Mouse (Mus musculus): ENCODE measurements around the gene Lsamp. TPM values are rescaled to one million over a fixed set of nuclear protein-coding genes. Genes with fewer than 3 reads are reported as not detected.
A peak's percentile ranks its signal among the peaks of the same experiment; 100 is the strongest.
"Not testable (repeated sequence)": the region's sequence is repeated elsewhere in the genome, so short reads cannot be mapped to it uniquely, and the experiment has no call there.

The Lsamp gene
- polyA plus RNA-seq, 1 experiment from 2014 or later: 8.4 TPM

GRCm38 (mm10) chr16:41965636-41966035, 1981.5 kb downstream of the Lsamp start:
- H3K27me3 ChIP-seq: no peaks in the 10 kb centered on the region
- no peak overlapping the region for H3K9ac ChIP-seq
- no peak for ATAC-seq (ENCODE audit: insufficient number of reproducible peaks, low FRiP score, low TSS enrichment, low read depth)
- 42% methylated on average over 1 of the region's 1 CpGs for WGBS
- H3K27ac ChIP-seq (replicated peaks): no peak overlapping the region
- no peaks in the 10 kb centered on the region for H3K36me3 ChIP-seq
- no peak overlapping the region for H3K4me2 ChIP-seq (replicated peaks)
- no peaks in the 10 kb centered on the region for H3K4me1 ChIP-seq
- no peak overlapping the region for H3K4me3 ChIP-seq (replicated peaks)
- no peaks in the 10 kb centered on the region for H3K9me3 ChIP-seq (replicated peaks)

DNA sequence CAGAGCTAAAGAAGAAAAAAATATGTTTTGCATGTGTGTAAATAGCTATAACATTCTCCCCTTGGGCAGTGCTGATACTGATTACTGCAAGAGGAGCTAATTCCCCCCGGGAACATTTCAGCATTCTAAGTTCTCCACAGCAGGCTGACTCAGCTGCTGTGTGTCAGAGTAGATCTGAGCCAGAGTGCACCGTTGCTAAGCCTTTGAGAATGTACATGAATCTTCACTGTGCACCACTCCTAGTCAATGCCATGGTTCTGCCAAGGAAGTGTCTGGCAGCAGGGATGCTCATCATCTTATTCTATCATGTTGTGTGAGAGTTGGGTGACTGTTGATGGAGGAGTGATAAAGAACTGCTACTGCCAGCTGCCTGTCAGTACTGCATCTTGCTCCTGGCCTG, 1985.1 kb downstream of the Lsamp start:
- Histone ChIP-seq H3K4me3 (replicated peaks) (no peak overlapping the region), H3K9ac (no peak overlapping the region), H3K4me2 (replicated peaks) (no peak overlapping the region), H3K36me3 (no peaks in the 10 kb centered on the region), H3K27ac (replicated peaks) (no peak overlapping the region), H3K4me1 (no peaks in the 10 kb centered on the region), H3K27me3 (no peaks in the 10 kb centered on the region), H3K9me3 (replicated peaks) (no peaks in the 10 kb centered on the region)
- WGBS: 31% methylated on average over 2 of the region's 2 CpGs
- no peak for ATAC-seq (ENCODE audit: insufficient number of reproducible peaks, low FRiP score, low TSS enrichment, low read depth)

DNA sequence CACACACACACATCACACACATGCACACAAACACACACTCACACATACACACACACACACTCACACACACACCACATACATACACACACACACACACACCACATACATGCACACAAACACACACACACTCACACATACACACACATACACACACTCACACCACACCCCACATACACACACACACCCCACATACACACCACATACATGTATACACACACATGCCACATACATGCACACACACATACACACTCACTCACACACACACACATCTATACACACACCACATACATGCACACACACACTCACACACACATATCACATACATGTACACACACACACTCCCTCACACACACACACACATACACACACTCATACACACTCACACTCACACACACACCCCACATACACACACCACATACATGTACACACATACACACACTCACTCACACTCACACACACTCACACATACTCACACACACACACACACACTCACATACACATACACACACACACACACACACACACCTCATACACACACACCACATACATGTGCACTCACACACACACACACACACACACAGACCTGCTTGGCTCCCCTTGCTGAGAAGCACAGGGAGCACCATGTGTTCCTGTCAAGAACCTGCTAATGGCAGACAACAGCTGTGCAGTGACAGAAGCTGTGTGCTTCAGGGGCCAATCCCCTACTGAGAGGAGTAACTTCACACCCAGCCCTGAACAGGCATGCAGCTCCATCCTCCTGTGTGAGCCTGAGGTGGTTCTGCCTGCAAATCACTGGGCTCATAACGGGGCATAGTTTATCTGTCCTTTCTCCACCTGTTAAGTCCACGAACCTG, 1990.9 kb downstream of the Lsamp start:
- WGBS: 60% methylated on average over 2 of the region's 2 CpGs
- H3K4me1 ChIP-seq: no peaks in the 10 kb centered on the region
- H3K9ac ChIP-seq: no peak overlapping the region
- no peak overlapping the region for H3K4me2 ChIP-seq (replicated peaks)
- H3K36me3 ChIP-seq: no peaks in the 10 kb centered on the region
- no peaks in the 10 kb centered on the region for H3K27me3 ChIP-seq
- no peak overlapping the region for H3K27ac ChIP-seq (replicated peaks)
- H3K9me3 ChIP-seq (replicated peaks): no peaks in the 10 kb centered on the region
- peak; percentile 69 for ATAC-seq (ENCODE audit: insufficient number of reproducible peaks, low FRiP score, low TSS enrichment, low read depth)
- H3K4me3 ChIP-seq (replicated peaks): no peak overlapping the region

- 84% methylated on average over 5 of the region's 5 CpGs for WGBS
- Histone ChIP-seq H3K4me1 (no peaks in the 10 kb centered on the region), H3K27me3 (no peaks in the 10 kb centered on the region), H3K4me3 (replicated peaks) (no peak overlapping the region), H3K27ac (replicated peaks) (no peak overlapping the region), H3K9me3 (replicated peaks) (no peaks in the 10 kb centered on the region), H3K36me3 (no peaks in the 10 kb centered on the region), H3K9ac (no peak overlapping the region), H3K4me2 (replicated peaks) (no peak overlapping the region)
- no peak for ATAC-seq (ENCODE audit: insufficient number of reproducible peaks, low FRiP score, low TSS enrichment, low read depth)
Observed at GRCm38 (mm10) chr16:41976897-41977296, 1992.7 kb downstream of the Lsamp start.

DNA sequence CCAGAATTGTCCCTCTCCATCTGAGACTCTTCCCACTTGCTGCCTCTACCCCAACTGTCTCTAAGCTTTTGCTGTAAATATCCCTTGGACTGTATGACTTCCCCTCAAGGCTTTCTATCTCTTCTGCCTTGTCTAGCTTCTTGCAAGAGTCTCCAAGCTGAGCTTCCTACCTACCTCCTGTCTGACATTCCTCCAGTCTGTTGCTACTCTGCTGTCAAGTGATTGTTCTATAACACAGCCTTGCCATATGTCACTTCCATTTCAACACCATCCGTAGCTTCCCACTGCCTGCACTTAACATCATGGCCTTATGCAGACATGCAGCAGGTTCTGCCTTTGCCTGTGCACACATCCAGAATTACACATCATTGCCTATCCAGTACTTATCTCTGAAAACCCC, 2012.8 kb downstream of the Lsamp start:
- H3K27me3 ChIP-seq: no peaks in the 10 kb centered on the region
- no peak for ATAC-seq (ENCODE audit: insufficient number of reproducible peaks, low FRiP score, low TSS enrichment, low read depth)
- H3K36me3 ChIP-seq: no peaks in the 10 kb centered on the region
- H3K4me1 ChIP-seq: no peaks in the 10 kb centered on the region
- WGBS: 80% methylated on average over 1 of the region's 1 CpGs
- H3K9me3 ChIP-seq (replicated peaks): no peaks in the 10 kb centered on the region
- H3K4me2 ChIP-seq (replicated peaks): no peak overlapping the region
- no peak overlapping the region for H3K9ac ChIP-seq
- no peak overlapping the region for H3K27ac ChIP-seq (replicated peaks)
- no peak overlapping the region for H3K4me3 ChIP-seq (replicated peaks)

DNA sequence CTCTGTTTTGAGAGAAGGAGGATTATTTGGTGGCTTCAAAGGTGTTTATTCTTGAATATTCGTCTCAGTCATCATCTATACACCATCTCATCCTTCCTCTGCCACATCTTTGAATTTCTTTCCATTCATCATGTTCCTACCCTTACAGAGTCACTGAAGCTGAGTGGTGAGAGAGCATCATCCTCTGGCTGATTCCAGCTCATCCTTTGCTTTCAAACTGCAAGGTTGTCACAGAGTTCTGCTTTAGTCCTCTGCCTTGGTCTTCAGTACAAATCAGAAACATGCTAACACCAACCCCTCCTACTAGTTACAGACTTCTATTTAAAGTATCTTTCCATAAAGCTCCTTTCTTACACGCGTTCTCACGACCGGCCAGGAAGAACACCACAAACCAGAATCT, 2018.8 kb downstream of the Lsamp start:
- no peak overlapping the region for H3K4me2 ChIP-seq (replicated peaks)
- no peaks in the 10 kb centered on the region for H3K9me3 ChIP-seq (replicated peaks)
- H3K27me3 ChIP-seq: no peaks in the 10 kb centered on the region
- ATAC-seq (ENCODE audit: insufficient number of reproducible peaks, low FRiP score, low TSS enrichment, low read depth): no peak
- H3K36me3 ChIP-seq: no peaks in the 10 kb centered on the region
- 84% methylated on average over 5 of the region's 5 CpGs for WGBS
- H3K4me3 ChIP-seq (replicated peaks): no peak overlapping the region
- H3K9ac ChIP-seq: no peak overlapping the region
- H3K27ac ChIP-seq (replicated peaks): no peak overlapping the region
- H3K4me1 ChIP-seq: no peaks in the 10 kb centered on the region

DNA sequence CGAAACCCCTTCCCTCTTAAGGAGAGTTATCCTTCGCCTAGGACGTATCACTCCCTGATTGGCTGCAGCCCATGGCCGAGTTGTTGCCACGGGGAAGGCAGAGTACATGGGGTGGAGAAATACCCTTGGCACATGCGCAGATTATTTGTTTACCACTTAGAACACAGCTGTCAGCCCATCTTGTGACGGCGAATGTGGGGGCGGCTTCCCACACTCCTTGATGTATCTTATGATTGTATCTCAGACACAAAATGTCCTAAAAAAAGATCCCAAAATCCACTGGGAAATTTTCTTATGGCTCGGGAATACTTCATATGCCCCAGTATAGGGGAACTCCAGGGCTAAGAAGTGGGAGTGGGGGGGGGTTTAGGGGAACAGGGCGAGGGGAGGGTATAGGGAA, 2019.3 kb downstream of the Lsamp start:
- ATAC-seq (ENCODE audit: insufficient number of reproducible peaks, low FRiP score, low TSS enrichment, low read depth): not testable (repeated sequence)

GRCm38 (mm10) chr16:42004166-42004565, 2020.0 kb downstream of the Lsamp start:
- H3K4me2 ChIP-seq (replicated peaks): no peak overlapping the region
- no peak overlapping the region for H3K9ac ChIP-seq
- H3K9me3 ChIP-seq (replicated peaks): no peaks in the 10 kb centered on the region
- H3K27ac ChIP-seq (replicated peaks): no peak overlapping the region
- no peaks in the 10 kb centered on the region for H3K4me1 ChIP-seq
- ATAC-seq (ENCODE audit: insufficient number of reproducible peaks, low FRiP score, low TSS enrichment, low read depth): no peak
- no peaks in the 10 kb centered on the region for H3K36me3 ChIP-seq
- WGBS: 59% methylated on average over 1 of the region's 1 CpGs
- no peaks in the 10 kb centered on the region for H3K27me3 ChIP-seq
- H3K4me3 ChIP-seq (replicated peaks): no peak overlapping the region

More for the DNA sequence above, 2019.3 kb downstream of the Lsamp start:
- H3K4me2 ChIP-seq (replicated peaks); H3K9me3 ChIP-seq (replicated peaks); H3K4me3 ChIP-seq (replicated peaks); H3K36me3 ChIP-seq; H3K27me3 ChIP-seq; H3K4me1 ChIP-seq; H3K9ac ChIP-seq; H3K27ac ChIP-seq (replicated peaks): not testable (repeated sequence)
- 89% methylated on average over 11 of the region's 11 CpGs for WGBS

- Histone ChIP-seq H3K9me3 (replicated peaks) (no peaks in the 10 kb centered on the region), H3K27me3 (no peaks in the 10 kb centered on the region), H3K9ac (no peak overlapping the region), H3K4me1 (no peaks in the 10 kb centered on the region), H3K36me3 (no peaks in the 10 kb centered on the region), H3K4me2 (replicated peaks) (no peak overlapping the region), H3K4me3 (replicated peaks) (no peak overlapping the region), H3K27ac (replicated peaks) (no peak overlapping the region)
- WGBS: 34% methylated on average over 5 of the region's 5 CpGs
- ATAC-seq (ENCODE audit: insufficient number of reproducible peaks, low FRiP score, low TSS enrichment, low read depth): no peak
Observed at GRCm38 (mm10) chr16:42014937-42015336, 2030.8 kb downstream of the Lsamp start.

DNA sequence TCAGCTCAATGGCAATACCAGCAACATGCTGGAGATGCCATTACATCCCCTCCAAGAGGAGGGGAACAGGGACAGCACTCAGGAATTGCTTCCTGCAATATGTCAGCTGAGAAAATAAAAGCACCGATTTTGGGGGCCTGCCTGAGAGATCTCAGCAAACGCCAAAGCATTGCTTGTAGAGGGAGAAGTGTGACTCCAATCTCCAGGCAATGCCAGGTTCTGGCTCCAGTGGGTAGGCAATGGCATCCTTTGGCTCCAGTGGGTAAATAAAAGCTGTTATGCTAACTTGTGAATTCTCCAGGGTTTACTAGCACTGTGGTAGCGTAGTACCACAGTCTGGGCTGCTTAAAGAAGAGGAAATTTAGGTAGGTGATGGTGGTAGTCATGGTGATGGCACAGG, 2031.3 kb downstream of the Lsamp start:
- 58% methylated on average over 3 of the region's 3 CpGs for WGBS
- no peaks in the 10 kb centered on the region for H3K9me3 ChIP-seq (replicated peaks)
- no peak for ATAC-seq (ENCODE audit: insufficient number of reproducible peaks, low FRiP score, low TSS enrichment, low read depth)

DNA sequence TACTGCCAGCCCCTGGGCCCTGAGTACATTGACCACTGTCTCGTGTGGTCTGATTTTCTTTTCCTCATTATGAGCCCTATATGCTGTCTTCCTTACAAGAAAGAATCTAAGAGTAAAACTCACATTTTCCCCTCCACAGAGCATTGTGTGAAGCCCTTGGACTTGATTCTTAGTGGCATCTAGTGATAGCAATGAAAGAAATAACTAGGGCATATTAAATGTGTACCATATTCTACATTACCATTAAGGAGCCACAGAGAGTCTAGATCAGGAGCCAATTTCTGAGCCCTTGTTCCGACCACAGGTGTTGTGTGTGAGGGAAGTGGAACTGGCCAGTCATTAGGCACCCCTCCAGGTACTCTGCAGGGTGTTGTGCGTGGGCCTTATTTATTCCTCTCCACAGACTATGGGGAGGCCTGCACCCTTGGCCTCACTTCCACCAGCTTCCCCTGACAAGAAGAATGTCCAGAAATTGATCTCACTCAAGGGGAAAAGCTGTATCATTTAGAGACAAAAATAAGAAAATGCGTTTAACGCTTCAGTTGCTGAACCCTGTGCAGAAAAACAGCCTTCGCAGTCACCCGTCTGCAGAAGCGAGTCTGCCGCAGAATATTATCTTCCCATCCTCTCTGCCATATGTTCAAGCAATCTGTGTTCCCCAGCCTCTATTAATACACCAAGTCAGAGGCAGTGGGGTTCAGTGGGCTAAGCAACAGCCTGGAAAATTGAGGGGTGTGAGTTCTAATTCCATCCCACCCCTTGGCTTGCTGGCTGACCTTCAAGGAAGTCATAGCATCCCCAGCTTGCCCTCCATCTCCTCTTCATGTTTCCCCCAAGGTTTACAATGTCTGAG, 2032.9 kb downstream of the Lsamp start:
- Histone ChIP-seq H3K4me3 (replicated peaks) (no peak overlapping the region), H3K27ac (replicated peaks) (no peak overlapping the region), H3K9ac (no peak overlapping the region), H3K4me1 (no peaks in the 10 kb centered on the region), H3K9me3 (replicated peaks) (no peaks in the 10 kb centered on the region), H3K4me2 (replicated peaks) (no peak overlapping the region), H3K27me3 (no peaks in the 10 kb centered on the region), H3K36me3 (no peaks in the 10 kb centered on the region)
- WGBS: 89% methylated on average over 9 of the region's 9 CpGs
- no peak for ATAC-seq (ENCODE audit: insufficient number of reproducible peaks, low FRiP score, low TSS enrichment, low read depth)

More for the DNA sequence above, 2031.3 kb downstream of the Lsamp start:
- no peaks in the 10 kb centered on the region for H3K36me3 ChIP-seq
- no peak overlapping the region for H3K4me2 ChIP-seq (replicated peaks)
- H3K4me3 ChIP-seq (replicated peaks): no peak overlapping the region
- H3K9ac ChIP-seq: no peak overlapping the region
- no peaks in the 10 kb centered on the region for H3K4me1 ChIP-seq
- no peak overlapping the region for H3K27ac ChIP-seq (replicated peaks)
- no peaks in the 10 kb centered on the region for H3K27me3 ChIP-seq

Measured in embryonic facial prominence, embryonic 15.5 days (tissue).